Mouse (Mus musculus): ENCODE measurements at regions not wholly inside any gene's neighbourhood (a gene's known extent, or its start where the extent isn't known, plus 50 kb on each side); places are given as distances from the start of the nearest gene placed in this dataset.
"Not testable (repeated sequence)": the region's sequence is repeated elsewhere in the genome, so short reads cannot be mapped to it uniquely, and the experiment has no call there.

GRCm38 (mm10) chr3:21942912-21943311 is 133.5 kb upstream of the Tbl1xr1 start:
- DNase-seq = no peak

GRCm38 (mm10) chr3:21945775-21946174 is 130.7 kb upstream of the Tbl1xr1 start:
- no peak for DNase-seq

- no peak for DNase-seq
These were observed 129.0 kb upstream of the Tbl1xr1 start for GRCm38 (mm10) chr3:21947320-21948073.

- DNase-seq = no peak
These were observed 128.3 kb upstream of the Tbl1xr1 start for GRCm38 (mm10) chr3:21948074-21948659.

GRCm38 (mm10) chr3:21949459-21949858 is 127.0 kb upstream of the Tbl1xr1 start:
- DNase-seq = no peak

- DNase-seq = no peak
These were observed 125.9 kb upstream of the Tbl1xr1 start for GRCm38 (mm10) chr3:21950571-21950970.

- no peak for DNase-seq
These were observed 124.8 kb upstream of the Tbl1xr1 start for GRCm38 (mm10) chr3:21951446-21952285.

GRCm38 (mm10) chr3:21952695-21953415 is 123.6 kb upstream of the Tbl1xr1 start:
- peak; percentile 68 to 81 for DNase-seq

GRCm38 (mm10) chr3:21953416-21953810 is 123.0 kb upstream of the Tbl1xr1 start:
- DNase-seq = no peak

GRCm38 (mm10) chr3:21955681-21956080 is 120.8 kb upstream of the Tbl1xr1 start:
- DNase-seq = no peak

GRCm38 (mm10) chr3:21957105-21957504 is 119.3 kb upstream of the Tbl1xr1 start:
- not testable (repeated sequence) for DNase-seq

GRCm38 (mm10) chr3:21958595-21959286 is 117.7 kb upstream of the Tbl1xr1 start:
- DNase-seq = no peak

- no peak for DNase-seq
These were observed 115.4 kb upstream of the Tbl1xr1 start for GRCm38 (mm10) chr3:21961091-21961490.

GRCm38 (mm10) chr3:21961746-21962145 is 114.7 kb upstream of the Tbl1xr1 start:
- DNase-seq = no peak

GRCm38 (mm10) chr3:21962360-21962782 is 114.1 kb upstream of the Tbl1xr1 start:
- no peak for DNase-seq

GRCm38 (mm10) chr3:21962921-21963732 is 113.3 kb upstream of the Tbl1xr1 start:
- DNase-seq = no peak

GRCm38 (mm10) chr3:21963733-21964351 is 112.6 kb upstream of the Tbl1xr1 start:
- DNase-seq = no peak

GRCm38 (mm10) chr3:21964438-21964837 is 112.0 kb upstream of the Tbl1xr1 start:
- no peak for DNase-seq

- no peak for DNase-seq
These were observed 110.9 kb upstream of the Tbl1xr1 start for GRCm38 (mm10) chr3:21965556-21965955.

GRCm38 (mm10) chr3:21971731-21972130 is 104.7 kb upstream of the Tbl1xr1 start:
- DNase-seq = no peak

- DNase-seq = no peak
These were observed 103.3 kb upstream of the Tbl1xr1 start for GRCm38 (mm10) chr3:21973153-21973552.

All from kidney, adult 8-10 months (tissue).